8 mouse cellular contexts compared by ENCODE assay signal in genomic region chr13:48878534-48878933, GRCm38 (mm10). TPM values are rescaled to one million over a fixed set of nuclear protein-coding genes. Genes with fewer than 3 reads are reported as not detected.
DNase-seq lines count a peak whose midpoint lies in the region; ATAC-seq and TF ChIP-seq lines count a peak whose summit lies in the region.

No protein-coding gene starts in this region.

- no peaks in the 10 kb centered on the region for H3K4me1 ChIP-seq in bone marrow, adult 2 months (ENCODE audit: control insufficient read depth, insufficient read depth, low read length)
- H3K4me1 ChIP-seq in embryonic facial prominence, embryonic 15.5 days: peaks cover 7% of the 10 kb centered on the region
- H3K4me1 ChIP-seq in kidney, embryonic 14.5 days (ENCODE audit: control insufficient read depth, insufficient read depth, low read length): peaks cover 3% of the 10 kb centered on the region; the same call in 1 of the 2 replicates
- H3K4me1 ChIP-seq in limb, embryonic 15.5 days: peaks cover 7% of the 10 kb centered on the region

- peak overlapping the region; percentile 50 for H3K9ac ChIP-seq in embryonic facial prominence, embryonic 15.5 days
- H3K9ac ChIP-seq in kidney, embryonic 14.5 days (ENCODE audit: low read depth, low read length): peak overlapping the region; percentile 74
- peak overlapping the region; percentile 46 for H3K9ac ChIP-seq in limb, embryonic 15.5 days

- H3K9me3 ChIP-seq in embryonic facial prominence, embryonic 15.5 days (replicated peaks): no peaks in the 10 kb centered on the region
- no peaks in the 10 kb centered on the region for H3K9me3 ChIP-seq in kidney, embryonic 14.5 days (ENCODE audit: control insufficient read depth, low read length)
- H3K9me3 ChIP-seq in limb, embryonic 15.5 days: no peaks in the 10 kb centered on the region

- H3K27ac ChIP-seq in bone marrow, adult 2 months (ENCODE audit: control insufficient read depth, insufficient read depth, low read depth, low read length, poor library complexity): peak overlapping the region; percentile 87
- peak overlapping the region; percentile 84 for H3K27ac ChIP-seq in embryonic facial prominence, embryonic 15.5 days (replicated peaks)
- peak overlapping the region; percentile 83 for H3K27ac ChIP-seq in kidney, embryonic 14.5 days (ENCODE audit: low read depth, low read length)
- H3K27ac ChIP-seq in limb, embryonic 15.5 days: peak overlapping the region; percentile 87

- TF ChIP-seq CTCF in bone marrow, adult 2 months (IDR thresholded peaks at IDR 0.05; ENCODE audit: control insufficient read depth, insufficient read depth, low read length): no peak

- ATAC-seq in embryonic facial prominence, embryonic 15.5 days (ENCODE audit: insufficient number of reproducible peaks, low FRiP score, low TSS enrichment, low read depth): peak; percentile 99
- peak; percentile 99 for ATAC-seq in kidney, embryonic 14.5 days (ENCODE audit: low FRiP score, low TSS enrichment)
- peak; percentile 98 for ATAC-seq in limb, embryonic 15.5 days (ENCODE audit: insufficient number of reproducible peaks, low FRiP score, low TSS enrichment, low read depth)

- peak; percentile 99 for TF ChIP-seq POLR2A in bone marrow, adult 2 months (IDR thresholded peaks at IDR 0.05; ENCODE audit: borderline replicate concordance, control insufficient read depth, low read depth, low read length)

- H3K4me2 ChIP-seq in embryonic facial prominence, embryonic 15.5 days (replicated peaks): peak overlapping the region; percentile 70
- peak overlapping the region; percentile 68 for H3K4me2 ChIP-seq in kidney, embryonic 14.5 days (replicated peaks; ENCODE audit: low read depth, low read length)
- peak overlapping the region; percentile 67 for H3K4me2 ChIP-seq in limb, embryonic 15.5 days

- H3K36me3 ChIP-seq in embryonic facial prominence, embryonic 15.5 days: peaks cover 31% of the 10 kb centered on the region
- H3K36me3 ChIP-seq in kidney, embryonic 14.5 days (ENCODE audit: control insufficient read depth, insufficient read depth, low read length): peaks cover 33% of the 10 kb centered on the region
- H3K36me3 ChIP-seq in limb, embryonic 15.5 days: peaks cover 37% of the 10 kb centered on the region

- peak; percentile 98 for DNase-seq in 416B (ENCODE audit: low read depth)
- peak; percentile 99 for DNase-seq in heart, adult 9 months (ENCODE audit: low spot score in 2 of 2)
- DNase-seq in monocyte, adult 2 months (ENCODE audit: low read depth in 1 of 2, low spot score in 2 of 2): peak; percentile 89 to 95
- peak; percentile 98 for DNase-seq in spleen, postnatal 36 days (ENCODE audit: low spot score in 2 of 2)

- H3K4me3 ChIP-seq in bone marrow, adult 2 months (replicated peaks; ENCODE audit: control insufficient read depth, low read depth, low read length): peak overlapping the region; percentile 64
- peak overlapping the region; percentile 49 for H3K4me3 ChIP-seq in embryonic facial prominence, embryonic 15.5 days (replicated peaks)
- H3K4me3 ChIP-seq in kidney, embryonic 14.5 days (ENCODE audit: low read length): peak overlapping the region; percentile 37
- peak overlapping the region; percentile 41 for H3K4me3 ChIP-seq in limb, embryonic 15.5 days

- H3K27me3 ChIP-seq in embryonic facial prominence, embryonic 15.5 days: no peaks in the 10 kb centered on the region
- no peaks in the 10 kb centered on the region for H3K27me3 ChIP-seq in kidney, embryonic 14.5 days (ENCODE audit: control insufficient read depth, insufficient read depth, low read length)
- H3K27me3 ChIP-seq in limb, embryonic 15.5 days: no peaks in the 10 kb centered on the region

- under 1% methylated on average over 36 of the region's 36 CpGs for WGBS in bone marrow, adult 2 months
- under 1% methylated on average over 36 of the region's 36 CpGs for WGBS in embryonic facial prominence, embryonic 15.5 days
- WGBS in kidney, embryonic 14.5 days: under 1% methylated on average over 36 of the region's 36 CpGs
- 0% methylated on average over 36 of the region's 36 CpGs for WGBS in limb, embryonic 15.5 days

RNA-seq across cellular contexts. Expression of gene Phf2, which starts 7.6 kb away (rescaled TPM):
- polyA plus RNA-seq in bone marrow, adult 2 months (2011; ENCODE audit: insufficient read depth, insufficient read length, low replicate concordance, missing spikeins): 8.6 and 11.8 TPM in 2 replicates
- 8.6 and 10.3 TPM in 2 replicates for polyA plus RNA-seq in embryonic facial prominence, embryonic 15.5 days (2015; fragmentation: Nextera tagmentation; extraction: Ambion mirVana)
- polyA plus RNA-seq in kidney, embryonic 14.5 days (2014; fragmentation: Nextera tagmentation; extraction: Ambion mirVana): 9.9 and 11.8 TPM in 2 replicates
- 7.7 and 8.5 TPM in 2 replicates for polyA plus RNA-seq in limb, embryonic 15.5 days (2015; fragmentation: Nextera tagmentation; extraction: Ambion mirVana)

Comparison
In these comparisons a context has a peak if more than half of its experiments do, and no peak if none do; other contexts are left out.
1. Peak in every context shown above with its lines: DNase-seq, ATAC-seq, H3K4me3 ChIP-seq and H3K27ac ChIP-seq.